Mouse (Mus musculus) ES-Bruce4 (cell line): ENCODE data around the gene Wtap. TPM values are rescaled to one million over a fixed set of nuclear protein-coding genes. Genes with fewer than 3 reads are reported as not detected.
A peak's percentile ranks its signal among the peaks of the same experiment; 100 is the strongest.
"Not testable (repeated sequence)": the region's sequence is repeated elsewhere in the genome, so short reads cannot be mapped to it uniquely, and the experiment has no call there.

ENCODE experiments used
- H3K27ac ChIP-seq: 2 replicates; pipeline ENCODE4 v1.5.1; 2012; ENCODE audit warnings: low read length, inconsistent platforms; ENCODE audit not compliant: insufficient read depth
- H3K27me3 ChIP-seq: 2 replicates; pipeline ENCODE4 v1.6.1; 2012; ENCODE audit warnings: mild to moderate bottlenecking, low read length, inconsistent platforms; ENCODE audit not compliant: control insufficient read depth, poor library complexity, insufficient read depth, severe bottlenecking
- H3K36me3 ChIP-seq: 2 replicates; pipeline ENCODE4 v1.6.1; 2012; ENCODE audit warnings: inconsistent platforms, mild to moderate bottlenecking, low read length, moderate library complexity; ENCODE audit not compliant: control insufficient read depth, poor library complexity, insufficient read depth, severe bottlenecking
- H3K4me1 ChIP-seq: one replicate; pipeline ENCODE4 v1.8.1; 2011; ENCODE audit warnings: low read length; ENCODE audit not compliant: control insufficient read depth, insufficient read depth
- H3K4me3 ChIP-seq: 2 replicates; pipeline ENCODE4 v1.5.1; 2011; ENCODE audit warnings: low read depth, mild to moderate bottlenecking, low read length
- H3K9ac ChIP-seq: 2 replicates; pipeline ENCODE4 v1.6.1; 2012; ENCODE audit warnings: low read depth, mild to moderate bottlenecking, inconsistent platforms; ENCODE audit not compliant: poor library complexity, severe bottlenecking
- H3K9me3 ChIP-seq: replicated peaks from 2 replicates; pipeline ENCODE4 v1.6.1; 2012; ENCODE audit warnings: mild to moderate bottlenecking, low read length, inconsistent platforms; ENCODE audit not compliant: control insufficient read depth, poor library complexity, insufficient read depth, severe bottlenecking
- CTCF ChIP-seq: IDR thresholded peaks from one replicate; pipeline ENCODE4 v1.8.1; 2011; ENCODE audit warnings: low read depth, low read length
- EP300 ChIP-seq: IDR thresholded peaks from 2 replicates; pipeline ENCODE4 v1.6.1; 2011; ENCODE audit warnings: low read depth, low read length; ENCODE audit not compliant: insufficient read depth
- POLR2A ChIP-seq: IDR thresholded peaks from one replicate; pipeline ENCODE4 v1.8.1; 2011; ENCODE audit warnings: low read length; ENCODE audit not compliant: insufficient read depth
- polyA plus RNA-seq: library from polyadenylated mRNA; stranded (reverse); fragments of >200 nt; gene quantifications from 2 replicates; pipeline ENCODE4 v1.2.4, GENCODE M21; 2011; ENCODE audit warnings: low read depth; ENCODE audit not compliant: missing spikeins, insufficient read depth, insufficient read length

The Wtap gene
- polyA plus RNA-seq, 1 experiment = 132 TPM

GRCm38 (mm10) chr17:13006984-13007383 lies 13.0 kb upstream of the Wtap start:
- no peak for TF ChIP-seq POLR2A
- TF ChIP-seq EP300 = no peak
- Histone ChIP-seq H3K4me1 (no peaks in the 10 kb centered on the region), H3K9me3 (no peaks in the 10 kb centered on the region), H3K9ac (peak overlapping the region; percentile 34), H3K4me3 (peak overlapping the region; percentile 57; the same call in 1 of the 2 replicates), H3K27me3 (no peaks in the 10 kb centered on the region), H3K36me3 (peaks cover 9% of the 10 kb centered on the region), H3K27ac (peak overlapping the region; percentile 35; the same call in 1 of the 2 replicates)

GRCm38 (mm10) chr17:13006546-13006945 lies 12.6 kb upstream of the Wtap start, which contains the start of gene Sod2:
Sod2 (plus strand) TSS chr17:13006846.
- peak within 1 kb of the TSS; percentile 57 for H3K4me3 ChIP-seq
- H3K27ac ChIP-seq = peak within 1 kb of the TSS; percentile 35; the same call in 1 of the 2 replicates
- H3K36me3 ChIP-seq, H3K27me3 ChIP-seq, H3K9me3 ChIP-seq, H3K4me1 ChIP-seq: not testable (repeated sequence)
- H3K9ac ChIP-seq = peak within 1 kb of the TSS; percentile 34

- H3K27ac ChIP-seq = peak overlapping the region; percentile 86
- not testable (repeated sequence) for H3K9me3 ChIP-seq, H3K9ac ChIP-seq, H3K27me3 ChIP-seq, H3K36me3 ChIP-seq, H3K4me1 ChIP-seq, H3K4me3 ChIP-seq
These were observed 10.5 kb upstream of the Wtap start for GRCm38 (mm10) chr17:13004436-13004835.

- H3K27ac ChIP-seq, H3K9ac ChIP-seq, H3K9me3 ChIP-seq, H3K27me3 ChIP-seq, H3K4me1 ChIP-seq, H3K36me3 ChIP-seq, H3K4me3 ChIP-seq: not testable (repeated sequence)
These were observed 8.3 kb upstream of the Wtap start for GRCm38 (mm10) chr17:13002243-13002642.

- no peak overlapping the region for H3K4me3 ChIP-seq
- H3K36me3 ChIP-seq = no peaks in the 10 kb centered on the region
- no peaks in the 10 kb centered on the region for H3K9me3 ChIP-seq
- no peaks in the 10 kb centered on the region for H3K27me3 ChIP-seq
- H3K9ac ChIP-seq = no peak overlapping the region
- H3K4me1 ChIP-seq = peaks cover 2% of the 10 kb centered on the region
- TF ChIP-seq EP300 = no peak
- TF ChIP-seq POLR2A = no peak
- no peak for TF ChIP-seq CTCF
- peak overlapping the region; percentile 98 for H3K27ac ChIP-seq
These were observed 5.1 kb upstream of the Wtap start for GRCm38 (mm10) chr17:12999069-12999468.

- Histone ChIP-seq H3K27ac (peak overlapping the region; percentile 52), H3K4me1 (peaks cover 2% of the 10 kb centered on the region), H3K4me3 (no peak overlapping the region), H3K9me3 (no peaks in the 10 kb centered on the region), H3K27me3 (no peaks in the 10 kb centered on the region), H3K36me3 (no peaks in the 10 kb centered on the region), H3K9ac (no peak overlapping the region)
- TF ChIP-seq CTCF (no peak), EP300 (no peak), POLR2A (no peak)
These were observed 3.9 kb upstream of the Wtap start for GRCm38 (mm10) chr17:12997890-12998289.

GRCm38 (mm10) chr17:12996345-12996744 lies 2.4 kb upstream of the Wtap start:
- Histone ChIP-seq H3K4me3 (no peak overlapping the region), H3K4me1 (peaks cover 2% of the 10 kb centered on the region)
- TF ChIP-seq EP300 (no peak), POLR2A (no peak), CTCF (no peak)

More at GRCm38 (mm10) chr17:12996345-12996744, 2.4 kb upstream of the Wtap start:
- Histone ChIP-seq H3K9ac (no peak overlapping the region; the same call in 1 of the 2 replicates), H3K27ac (peak overlapping the region; percentile 58; the same call in 1 of the 2 replicates), H3K36me3 (no peaks in the 10 kb centered on the region), H3K9me3 (no peaks in the 10 kb centered on the region), H3K27me3 (no peaks in the 10 kb centered on the region)
